ENCODE assay signal across 5 mouse cellular contexts in genomic region chr17:65976720-65977119, GRCm38 (mm10). TPM values are rescaled to one million over a fixed set of nuclear protein-coding genes. Genes with fewer than 3 reads are reported as not detected.
DNase-seq lines count a peak whose midpoint lies in the region; ATAC-seq and TF ChIP-seq lines count a peak whose summit lies in the region.
"Not testable (repeated sequence)": the region's sequence is repeated elsewhere in the genome, so short reads cannot be mapped to it uniquely, and the experiment has no call there.

No protein-coding gene starts in this region.

- not testable (repeated sequence) for H3K27me3 ChIP-seq in MEL (ENCODE audit: control insufficient read depth in 1 of 2, insufficient read depth in 2 of 2, low read length in 2 of 2); liver, embryonic 12.5 days (replicated peaks); liver, embryonic 14.5 days (ENCODE audit: control insufficient read depth, insufficient read depth, low read length); liver, embryonic 16.5 days (ENCODE audit: control insufficient read depth, insufficient read depth, low read depth, low read length)

- H3K79me2 ChIP-seq in MEL (ENCODE audit: control insufficient read depth, insufficient read depth, low read length, poor library complexity): not testable (repeated sequence)

- peaks cover 0 to 10% of the 10 kb centered on the region in 2 experiments; a peak in 3 of 4 replicates for H3K36me3 ChIP-seq in MEL (ENCODE audit: control insufficient read depth in 1 of 2, insufficient read depth in 2 of 2, low read length in 2 of 2)
- not testable (repeated sequence) for H3K36me3 ChIP-seq in liver, embryonic 12.5 days; liver, embryonic 14.5 days (replicated peaks; ENCODE audit: control insufficient read depth, insufficient read depth, low read depth); liver, embryonic 16.5 days (ENCODE audit: control insufficient read depth, insufficient read depth)

- TF ChIP-seq POLR2A in MEL (IDR thresholded peaks at IDR 0.05; ENCODE audit: control insufficient read depth in 1 of 2, insufficient read depth in 1 of 2, low read depth in 1 of 2, low read length in 2 of 2, poor library complexity in 1 of 2): not testable (repeated sequence)

- peak in 1 of 2 experiments; percentile 47; a peak in 2 of 4 replicates for TF ChIP-seq EP300 in MEL (IDR thresholded peaks at IDR 0.05; ENCODE audit: low read depth in 1 of 2, low read length in 2 of 2)
- peak; percentile 38; the same call in 1 of the 2 replicates for TF ChIP-seq EP300 in liver, embryonic 14.5 days (IDR thresholded peaks at IDR 0.05; ENCODE audit: low read depth)

- H3K27ac ChIP-seq in MEL (ENCODE audit: control insufficient read depth, low read depth, low read length): not testable (repeated sequence)
- peak overlapping the region; percentile 73 for H3K27ac ChIP-seq in liver, embryonic 12.5 days
- H3K27ac ChIP-seq in liver, embryonic 14.5 days: peak overlapping the region; percentile 27
- H3K27ac ChIP-seq in liver, embryonic 16.5 days (ENCODE audit: low read length): peak overlapping the region; percentile 14; the same call in 1 of the 2 replicates

- TF ChIP-seq CTCF in MEL (IDR thresholded peaks at IDR 0.05 in 2 of 3, conservative IDR thresholded peaks at IDR 0.05 in 1 of 3; ENCODE audit: control insufficient read depth in 1 of 3, insufficient read depth in 1 of 3, low read depth in 2 of 3, low read length in 3 of 3, poor library complexity in 1 of 3, severe bottlenecking in 1 of 3); liver, embryonic 14.5 days (IDR thresholded peaks at IDR 0.05; ENCODE audit: low read depth): not testable (repeated sequence)

- ATAC-seq in liver, embryonic 12.5 days: peak; percentile 73
- ATAC-seq in liver, embryonic 14.5 days (ENCODE audit: insufficient read depth): peak; percentile 69; the same call in 1 of the 2 replicates
- ATAC-seq in liver, embryonic 16.5 days (ENCODE audit: low read depth): peak; percentile 73
- peak; percentile 88 for ATAC-seq in megakaryocyte-erythroid progenitor cell, adult 5-6 weeks (replicated peaks; ENCODE audit: low FRiP score, low TSS enrichment, poor library complexity, severe bottlenecking)

- not testable (repeated sequence) for TF ChIP-seq RAD21 in MEL (IDR thresholded peaks at IDR 0.05; ENCODE audit: low read depth, low read length)

- DNase-seq in MEL (ENCODE audit: low read depth, low spot score); liver, embryonic 14.5 days (ENCODE audit: low read depth in 3 of 3, low spot score in 3 of 3): not testable (repeated sequence)

- H3K4me3 ChIP-seq in MEL (ENCODE audit: control insufficient read depth in 1 of 2, insufficient read depth in 1 of 2, low read depth in 2 of 2, low read length in 2 of 2); liver, embryonic 12.5 days; liver, embryonic 14.5 days (ENCODE audit: insufficient read depth in 1 of 2, low read depth in 2 of 2, low read length in 2 of 2); liver, embryonic 16.5 days (ENCODE audit: low read depth, low read length): not testable (repeated sequence)

- H3K4me2 ChIP-seq in liver, embryonic 12.5 days; liver, embryonic 14.5 days (ENCODE audit: low read depth); liver, embryonic 16.5 days (ENCODE audit: low read depth, low read length): not testable (repeated sequence)

- not testable (repeated sequence) for H3K9ac ChIP-seq in MEL (ENCODE audit: control insufficient read depth, low read depth, low read length, poor library complexity, severe bottlenecking); liver, embryonic 12.5 days; liver, embryonic 14.5 days (replicated peaks); liver, embryonic 16.5 days (ENCODE audit: low read depth, low read length)

- H3K9me3 ChIP-seq in MEL (replicated peaks; ENCODE audit: insufficient read depth, low read length); liver, embryonic 12.5 days (replicated peaks); liver, embryonic 14.5 days (ENCODE audit: control insufficient read depth, low read length); liver, embryonic 16.5 days (replicated peaks; ENCODE audit: control insufficient read depth, low read length): not testable (repeated sequence)

- H3K4me1 ChIP-seq in MEL (ENCODE audit: control insufficient read depth in 1 of 2, insufficient read depth in 2 of 2, low read length in 2 of 2); liver, embryonic 16.5 days (ENCODE audit: control insufficient read depth, low read depth, low read length): not testable (repeated sequence)
- peaks cover 30% of the 10 kb centered on the region for H3K4me1 ChIP-seq in liver, embryonic 12.5 days
- H3K4me1 ChIP-seq in liver, embryonic 14.5 days (replicated peaks; ENCODE audit: control insufficient read depth in 2 of 2, insufficient read depth in 2 of 2, low read length in 1 of 2): peaks cover 10 to 18% of the 10 kb centered on the region in 2 experiments

TF ChIP-seq in MEL, 35 proteins besides CTCF, POLR2A, EP300 and RAD21:
- TF ChIP-seq TCF12 (IDR thresholded peaks at IDR 0.05; ENCODE audit: low read depth, low read length) (0 out of 2 replicates have a peak, but pooled peaks have one; percentile 25), MXI1 (IDR thresholded peaks at IDR 0.05; ENCODE audit: low read depth, low read length) (peak; percentile 30; the same call in 1 of the 2 replicates), GATA1 (IDR thresholded peaks at IDR 0.05; ENCODE audit: low read depth, low read length) (peak; percentile 66)

RNA-seq across cellular contexts. Expression of gene Twsg1, which starts 25.7 kb away (rescaled TPM):
- total RNA-seq in MEL (2012; rRNA removed): 11.9 and 17.0 TPM in 2 replicates
- 10 to 100 TPM in 1 of 2 experiments, not detected in 1; 17.7 TPM for polyA plus RNA-seq in MEL (2012; ENCODE audit: insufficient read depth in 1 of 2, insufficient read length in 2 of 2, low read depth in 1 of 2, low replicate concordance in 2 of 2, missing spikeins in 1 of 2)
- 23.1 and 26.4 TPM in 2 replicates for polyA plus RNA-seq in liver, embryonic 12.5 days (2016; fragmentation: Nextera tagmentation; extraction: Ambion mirVana)
- 7.7 and 8.1 TPM in 2 replicates for polyA plus RNA-seq in liver, embryonic 14.5 days (2012; rRNA removed)
- 16.1 and 18.3 TPM in 2 replicates for polyA plus RNA-seq in liver, embryonic 14.5 days (2014; fragmentation: Nextera tagmentation; extraction: Ambion mirVana)
- 16.0 and 16.9 TPM in 2 replicates for polyA plus RNA-seq in liver, embryonic 16.5 days (2015; fragmentation: Nextera tagmentation; extraction: Ambion mirVana)
- total RNA-seq in megakaryocyte-erythroid progenitor cell, adult 5-6 weeks (2014; fragmentation: Nextera tagmentation): 22.5 and 24.9 TPM in 2 replicates
- total RNA-seq in megakaryocyte-erythroid progenitor cell, adult 5-6 weeks (2017): 12.8 and 19.8 TPM in 2 replicates
